Mouse (Mus musculus) thymus, adult 2 months (tissue): ENCODE results near the gene Slc25a17. TPM values are rescaled to one million over a fixed set of nuclear protein-coding genes. Genes with fewer than 3 reads are reported as not detected.

Source experiments
- DNase-seq: peaks from one replicate; pipeline ENCODE4 v3.0.0; 2021
- H3K27ac ChIP-seq: fragments of 200-500 bp; 2 replicates; pipeline ENCODE4 v1.5.1; 2012; ENCODE audit warnings: low read length, control low read depth; ENCODE audit not compliant: control insufficient read depth, insufficient read depth
- H3K27me3 ChIP-seq: fragments of 200-500 bp; 2 replicates; pipeline ENCODE4 v1.6.1; 2012; ENCODE audit warnings: mild to moderate bottlenecking, low read length, moderate library complexity, mixed read lengths; ENCODE audit not compliant: control insufficient read depth, insufficient read depth
- H3K36me3 ChIP-seq: fragments of 200-500 bp; 2 replicates; pipeline ENCODE4 v1.6.1; 2012; ENCODE audit warnings: mild to moderate bottlenecking, low read length, moderate library complexity; ENCODE audit not compliant: control insufficient read depth, insufficient read depth
- H3K4me1 ChIP-seq: fragments of 200-500 bp; replicated peaks from 2 replicates; pipeline ENCODE4 v1.6.1; 2012; ENCODE audit warnings: low read length; ENCODE audit not compliant: control insufficient read depth, insufficient read depth
- H3K4me3 ChIP-seq: fragments of 200-500 bp; 2 replicates; pipeline ENCODE4 v1.5.1; 2012; ENCODE audit warnings: mild to moderate bottlenecking, low read length, control low read depth, moderate library complexity; ENCODE audit not compliant: control insufficient read depth, insufficient read depth
- CTCF ChIP-seq: fragments of 200-500 bp; IDR thresholded peaks from 2 replicates; pipeline ENCODE4 v1.5.1; 2012; ENCODE audit warnings: mild to moderate bottlenecking, control low read depth, low read length, moderate library complexity, borderline replicate concordance; ENCODE audit not compliant: control insufficient read depth, poor library complexity, insufficient read depth; ENCODE audit errors: extremely low read depth
- POLR2A ChIP-seq: fragments of 200-500 bp; IDR thresholded peaks from 2 replicates; pipeline ENCODE4 v1.6.1; 2012; ENCODE audit warnings: mild to moderate bottlenecking, low read length, control low read depth, moderate library complexity; ENCODE audit not compliant: control insufficient read depth, poor library complexity, insufficient read depth; ENCODE audit errors: extremely low read depth
- WGBS: fragments of 180-500 bp; shearing (Covaris S2); methylation state at CpG from one replicate; pipeline ENCODE4 v1.1.7; 2018; 5-methylcytosine and 5-hydroxymethylcytosine counted together
- polyA plus RNA-seq: library from polyadenylated mRNA; depleted of rRNA; stranded (reverse); fragments of >200 nt; gene quantifications from 2 replicates; pipeline ENCODE4 v1.2.3, GENCODE M21; 2012

The Slc25a17 gene
- polyA plus RNA-seq, 1 experiment: 34.6 TPM

- no peaks in the 10 kb centered on the region for H3K36me3 ChIP-seq
- H3K27ac ChIP-seq: no peak overlapping the region
- TF ChIP-seq POLR2A: no peak
- no peak for TF ChIP-seq CTCF
- no peak for DNase-seq
- H3K4me3 ChIP-seq: no peak overlapping the region
- H3K4me1 ChIP-seq: peaks cover 29% of the 10 kb centered on the region
- H3K27me3 ChIP-seq: no peaks in the 10 kb centered on the region
- WGBS: 96% methylated on average over 6 of the region's 6 CpGs
Measured at GRCm38 (mm10) chr15:81306501-81306900, 54.1 kb downstream of the Slc25a17 start.

GRCm38 (mm10) chr15:81305035-81305434 is 55.6 kb downstream of the Slc25a17 start:
- H3K4me3 ChIP-seq: no peak overlapping the region
- no peaks in the 10 kb centered on the region for H3K36me3 ChIP-seq
- H3K4me1 ChIP-seq: peaks cover 37% of the 10 kb centered on the region
- no peak for DNase-seq
- H3K27ac ChIP-seq: no peak overlapping the region
- TF ChIP-seq POLR2A (no peak), CTCF (no peak)
- 95% methylated on average over 8 of the region's 8 CpGs for WGBS
- H3K27me3 ChIP-seq: no peaks in the 10 kb centered on the region

- H3K4me1 ChIP-seq: peaks cover 41% of the 10 kb centered on the region
- H3K27ac ChIP-seq: peak overlapping the region; percentile 88
- no peaks in the 10 kb centered on the region for H3K27me3 ChIP-seq
- no peak for DNase-seq
- no peak overlapping the region for H3K4me3 ChIP-seq
- 47% methylated on average over 7 of the region's 7 CpGs for WGBS
- TF ChIP-seq CTCF (no peak), POLR2A (no peak)
- H3K36me3 ChIP-seq: no peaks in the 10 kb centered on the region
Measured at GRCm38 (mm10) chr15:81304006-81304405, 56.6 kb downstream of the Slc25a17 start.

GRCm38 (mm10) chr15:81302151-81302808 is 58.3 kb downstream of the Slc25a17 start:
- H3K36me3 ChIP-seq: no peaks in the 10 kb centered on the region

GRCm38 (mm10) chr15:81301193-81302070 is 59.2 kb downstream of the Slc25a17 start:
- peak overlapping the region; percentile 85 for H3K27ac ChIP-seq
- 7% methylated on average over 16 of the region's 16 CpGs for WGBS
- peak; percentile 79 for DNase-seq
- H3K4me3 ChIP-seq: no peak overlapping the region
- H3K4me1 ChIP-seq: peaks cover 41% of the 10 kb centered on the region
- no peak for TF ChIP-seq CTCF
- TF ChIP-seq POLR2A: no peak
- no peaks in the 10 kb centered on the region for H3K27me3 ChIP-seq
- no peaks in the 10 kb centered on the region for H3K36me3 ChIP-seq

More at GRCm38 (mm10) chr15:81302151-81302808, 58.3 kb downstream of the Slc25a17 start:
- no peak overlapping the region for H3K4me3 ChIP-seq
- H3K27ac ChIP-seq: peak overlapping the region; percentile 85
- H3K27me3 ChIP-seq: no peaks in the 10 kb centered on the region
- TF ChIP-seq POLR2A (no peak), CTCF (no peak)
- H3K4me1 ChIP-seq: peaks cover 41% of the 10 kb centered on the region
- WGBS: 48% methylated on average over 13 of the region's 13 CpGs
- peak; percentile 38 for DNase-seq

GRCm38 (mm10) chr15:81300520-81301069 is 60.0 kb downstream of the Slc25a17 start:
- no peak for TF ChIP-seq CTCF
- no peak for TF ChIP-seq POLR2A
- no peak for DNase-seq
- 93% methylated on average over 3 of the region's 3 CpGs for WGBS
- Histone ChIP-seq H3K27me3 (no peaks in the 10 kb centered on the region), H3K4me3 (no peak overlapping the region), H3K36me3 (no peaks in the 10 kb centered on the region), H3K4me1 (peaks cover 41% of the 10 kb centered on the region), H3K27ac (peak overlapping the region; percentile 75)
